Mouse (Mus musculus) midbrain, postnatal 0 days (tissue): Measurements from ENCODE around the gene Palld. TPM values are rescaled to one million over a fixed set of nuclear protein-coding genes. Genes with fewer than 3 reads are reported as not detected.

ENCODE experiments used
- ATAC-seq: fragments of 200-750 bp; cut with Nextera tagmentation; 2 replicates; pipeline ENCODE4 v1.8.0; 2017; ENCODE audit warnings: moderate number of reproducible peaks, mild to moderate bottlenecking, moderate TSS enrichment, moderate library complexity; ENCODE audit not compliant: low FRiP score
- DNase-seq: peaks from one replicate; pipeline ENCODE4 v3.0.0-alpha.2; 2015; ENCODE audit warnings: low spot score
- H3K27ac ChIP-seq: fragments of 300-500 bp; sonication (generic); 2 replicates; pipeline ENCODE4 v1.5.1; 2014; ENCODE audit warnings: low read depth, mild to moderate bottlenecking, low read length, mixed read lengths
- H3K27me3 ChIP-seq: fragments of 300-500 bp; sonication (generic); 2 replicates; pipeline ENCODE4 v1.6.1; 2014; ENCODE audit warnings: low read length, control low read depth, mixed read lengths; ENCODE audit not compliant: insufficient read depth
- H3K36me3 ChIP-seq: fragments of 300-500 bp; sonication (generic); 2 replicates; pipeline ENCODE4 v1.6.1; 2014; ENCODE audit warnings: low read length, control low read depth, mixed read lengths; ENCODE audit not compliant: insufficient read depth
- H3K4me1 ChIP-seq: fragments of 300-500 bp; sonication (generic); 2 replicates; pipeline ENCODE4 v1.6.1; 2014; ENCODE audit warnings: mild to moderate bottlenecking, control low read depth, antibody characterized with exemption, low read length, mixed read lengths; ENCODE audit not compliant: insufficient read depth
- H3K4me2 ChIP-seq: fragments of 300-500 bp; sonication (generic); 2 replicates; pipeline ENCODE4 v1.6.1; 2014; ENCODE audit warnings: low read depth, mild to moderate bottlenecking, low read length, mixed read lengths; ENCODE audit not compliant: poor library complexity, severe bottlenecking
- H3K4me3 ChIP-seq: fragments of 300-500 bp; sonication (generic); 2 replicates; pipeline ENCODE4 v1.5.1; 2014; ENCODE audit warnings: low read depth, mild to moderate bottlenecking, low read length, moderate library complexity
- H3K9ac ChIP-seq: fragments of 300-500 bp; sonication (generic); replicated peaks from 2 replicates; pipeline ENCODE4 v1.6.1; 2014; ENCODE audit warnings: mild to moderate bottlenecking, low read length, moderate library complexity, mixed read lengths; ENCODE audit not compliant: poor library complexity, severe bottlenecking
- H3K9me3 ChIP-seq: fragments of 300-500 bp; sonication (generic); 2 replicates; pipeline ENCODE4 v1.6.1; 2016; ENCODE audit warnings: low read length, control low read depth
- CTCF ChIP-seq: IDR thresholded peaks from 2 replicates; pipeline ENCODE4 v1.5.1; 2016; ENCODE audit warnings: antibody characterized with exemption, mild to moderate bottlenecking
- WGBS: fragments of 180-500 bp; shearing (Covaris S2); extraction: QIAGEN DNeasy Blood & Tissue Kit; methylation state at CpG from one replicate; pipeline ENCODE4 v1.1.7; 2014; 5-methylcytosine and 5-hydroxymethylcytosine counted together
- polyA plus RNA-seq: library from polyadenylated mRNA; unstranded; fragments of >200 nt; fragmentation: Nextera tagmentation; extraction: Ambion mirVana; gene quantifications from 2 replicates; pipeline ENCODE4 v1.2.1, GENCODE M21; 2015
- total RNA-seq: library from RNA; depleted of rRNA; stranded (reverse); fragments of >200 nt; gene quantifications from 2 replicates; pipeline ENCODE4 v1.2.3, GENCODE M21; 2014

Gene Palld
- total and polyA plus RNA-seq, 2 experiments from 2014 or later: 3.9 to 10.8 TPM

DNA sequence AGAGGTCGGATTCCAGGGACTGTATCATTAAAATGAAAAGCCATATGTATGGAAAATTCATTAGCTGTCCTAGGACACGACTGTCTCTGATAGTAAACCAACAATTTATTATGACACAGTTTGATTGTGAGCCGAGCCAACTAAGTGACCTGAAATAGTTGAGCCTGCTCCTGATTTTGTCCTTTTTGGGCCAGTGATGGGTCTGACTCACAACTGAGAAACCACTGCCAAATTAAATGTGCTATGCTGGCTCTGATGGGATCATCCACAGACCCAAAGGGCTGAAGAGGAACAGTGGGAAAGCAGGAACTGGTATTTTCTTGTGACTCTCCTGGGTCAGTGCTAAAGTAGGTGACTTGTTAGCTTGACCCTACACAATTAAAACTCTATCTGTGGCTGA lies 305.6 kb downstream of the Palld start:
- DNase-seq: no peak
- H3K36me3 ChIP-seq: no peaks in the 10 kb centered on the region

DNA sequence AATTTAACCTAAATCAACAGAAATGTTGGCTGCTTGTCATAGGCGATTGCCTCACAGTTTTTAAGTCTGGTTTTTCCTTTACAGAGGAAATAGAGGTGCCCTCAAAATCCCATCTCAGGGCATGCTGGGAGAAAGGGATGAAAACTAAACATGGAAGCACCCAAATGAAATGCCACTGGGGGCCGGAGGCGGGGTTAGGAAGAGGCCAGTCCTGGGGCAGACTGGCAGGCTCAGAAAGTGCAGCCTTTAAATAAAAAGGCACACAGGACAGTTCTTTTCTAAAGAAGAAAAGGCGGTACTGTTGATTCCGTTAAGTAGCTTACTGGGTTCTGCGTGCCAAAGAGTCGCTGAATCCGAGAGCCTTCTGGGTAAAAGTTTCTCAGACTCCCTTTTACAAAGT lies 311.0 kb downstream of the Palld start:
- H3K36me3 ChIP-seq: no peaks in the 10 kb centered on the region

More for the DNA sequence above, 305.6 kb downstream of the Palld start:
- WGBS: 79% methylated on average over 3 of the region's 3 CpGs
- Histone ChIP-seq H3K4me2 (no peak overlapping the region), H3K27me3 (no peaks in the 10 kb centered on the region), H3K9me3 (no peaks in the 10 kb centered on the region), H3K27ac (no peak overlapping the region), H3K4me3 (no peak overlapping the region), H3K9ac (no peak overlapping the region), H3K4me1 (no peaks in the 10 kb centered on the region)
- no peak for ATAC-seq
- TF ChIP-seq CTCF: no peak

DNA sequence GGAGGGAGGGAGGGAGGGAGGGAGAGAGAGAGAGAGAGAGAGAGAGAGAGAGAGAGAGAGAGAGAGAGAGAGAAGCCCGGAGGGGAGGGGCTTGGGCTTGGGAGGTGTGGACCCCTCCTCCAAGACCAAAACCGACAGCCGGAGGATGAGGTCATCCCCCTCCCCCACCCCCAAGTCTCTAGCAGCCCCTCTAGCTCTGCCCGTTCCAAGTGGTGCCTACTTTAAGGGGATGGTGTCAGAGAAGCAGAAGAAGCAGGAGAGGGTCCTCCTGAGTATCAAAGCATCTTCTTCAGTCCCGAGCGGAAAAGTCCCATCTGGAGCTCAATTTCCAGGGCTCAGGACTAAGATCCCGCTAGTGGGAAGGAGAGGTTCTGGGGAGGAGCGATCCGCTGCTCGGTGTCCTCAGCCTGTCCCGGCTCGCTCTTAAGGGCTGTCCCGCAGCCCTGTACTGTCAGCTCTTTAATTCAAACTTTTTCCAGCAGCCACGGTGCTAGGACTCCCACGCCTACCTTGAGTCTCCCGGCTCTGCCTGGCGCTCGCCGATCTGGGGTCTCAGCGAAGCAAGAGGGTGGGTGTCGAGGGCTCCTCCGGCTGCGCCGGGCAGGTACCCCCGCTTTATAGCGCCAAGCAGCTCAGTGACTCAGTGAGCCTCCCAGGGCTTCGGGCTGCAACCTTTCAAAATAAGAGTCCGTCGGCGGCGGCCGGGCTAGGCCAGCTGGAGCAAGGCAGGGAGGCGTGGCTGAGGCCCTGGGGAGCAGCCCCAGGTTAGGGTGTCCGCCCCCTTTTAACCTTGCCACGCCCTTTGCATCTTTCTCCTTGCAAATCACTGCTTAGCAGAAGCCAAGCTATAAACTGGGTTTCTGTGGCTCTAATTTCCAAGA lies 311.7 kb downstream of the Palld start:
- Histone ChIP-seq H3K9me3 (no peaks in the 10 kb centered on the region), H3K27ac (peak overlapping the region; percentile 51; the same call in 1 of the 2 replicates), H3K4me1 (no peaks in the 10 kb centered on the region), H3K9ac (peak overlapping the region; percentile 26), H3K27me3 (no peaks in the 10 kb centered on the region), H3K4me3 (peak overlapping the region; percentile 62), H3K36me3 (no peaks in the 10 kb centered on the region), H3K4me2 (peak overlapping the region; percentile 96)
- peak; percentile 71 for DNase-seq
- peak; percentile 80 for ATAC-seq
- WGBS: under 1% methylated on average over 35 of the region's 35 CpGs
- TF ChIP-seq CTCF: no peak

More for the DNA sequence above, 311.0 kb downstream of the Palld start:
- peak overlapping the region; percentile 62 for H3K4me3 ChIP-seq
- peak overlapping the region; percentile 96 for H3K4me2 ChIP-seq
- DNase-seq (peak; percentile 23), ATAC-seq (no peak; the same call in 1 of the 2 replicates)
- H3K27ac ChIP-seq: 0 out of 2 replicates have a peak overlapping the region, but pooled peaks have one; percentile 18
- no peak for TF ChIP-seq CTCF
- H3K4me1 ChIP-seq: no peaks in the 10 kb centered on the region
- peak overlapping the region; percentile 26 for H3K9ac ChIP-seq
- 4% methylated on average over 8 of the region's 8 CpGs for WGBS
- H3K9me3 ChIP-seq: no peaks in the 10 kb centered on the region
- H3K27me3 ChIP-seq: no peaks in the 10 kb centered on the region

- peak overlapping the region; percentile 62 for H3K4me3 ChIP-seq
- DNase-seq (no peak), ATAC-seq (no peak)
- no peaks in the 10 kb centered on the region for H3K4me1 ChIP-seq
- 7% methylated on average over 11 of the region's 11 CpGs for WGBS
- no peak overlapping the region for H3K27ac ChIP-seq
- no peak overlapping the region; the same call in 1 of the 2 replicates for H3K9ac ChIP-seq
- no peaks in the 10 kb centered on the region for H3K9me3 ChIP-seq
- no peaks in the 10 kb centered on the region for H3K27me3 ChIP-seq
- no peaks in the 10 kb centered on the region for H3K36me3 ChIP-seq
- peak overlapping the region; percentile 96 for H3K4me2 ChIP-seq
- no peak for TF ChIP-seq CTCF
These were observed 312.5 kb downstream of the Palld start for GRCm38 (mm10) chr8:61589972-61590391.

DNA sequence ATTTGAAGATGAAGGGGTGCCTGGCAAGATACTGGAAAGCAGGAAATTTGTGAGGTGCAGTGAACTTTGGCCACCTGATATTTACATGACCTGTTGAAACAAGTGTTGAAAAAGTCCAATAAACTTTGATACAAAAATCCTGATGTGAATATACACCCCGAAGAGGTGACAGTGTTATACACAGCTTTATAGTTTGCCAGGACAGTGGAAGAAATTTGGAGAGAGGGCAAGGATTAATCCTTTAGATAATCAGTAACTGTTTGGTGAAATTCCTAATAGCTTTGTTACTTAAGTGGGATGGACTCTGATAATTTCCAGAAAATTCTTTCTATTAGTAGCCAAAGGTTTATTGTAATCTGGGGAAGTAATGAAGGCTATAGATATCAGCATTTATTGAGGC lies 314.2 kb downstream of the Palld start:
- H3K4me2 ChIP-seq: no peak overlapping the region
- H3K9me3 ChIP-seq: no peaks in the 10 kb centered on the region
- H3K27ac ChIP-seq: no peak overlapping the region
- H3K4me1 ChIP-seq: no peaks in the 10 kb centered on the region
- H3K36me3 ChIP-seq: no peaks in the 10 kb centered on the region
- H3K9ac ChIP-seq: no peak overlapping the region
- 95% methylated on average over 1 of the region's 1 CpGs for WGBS
- H3K27me3 ChIP-seq: no peaks in the 10 kb centered on the region
- ATAC-seq (no peak), DNase-seq (no peak)
- no peak for TF ChIP-seq CTCF
- H3K4me3 ChIP-seq: no peak overlapping the region

- H3K9me3 ChIP-seq: no peaks in the 10 kb centered on the region
- no peak overlapping the region for H3K4me2 ChIP-seq
- H3K27ac ChIP-seq: no peak overlapping the region
- ATAC-seq (no peak), DNase-seq (no peak)
- no peak overlapping the region for H3K4me3 ChIP-seq
- no peaks in the 10 kb centered on the region for H3K4me1 ChIP-seq
- no peaks in the 10 kb centered on the region for H3K27me3 ChIP-seq
- no peak for TF ChIP-seq CTCF
- WGBS: 80% methylated on average over 3 of the region's 3 CpGs
- no peaks in the 10 kb centered on the region for H3K36me3 ChIP-seq
- no peak overlapping the region for H3K9ac ChIP-seq
These were observed 314.8 kb downstream of the Palld start for GRCm38 (mm10) chr8:61587731-61588130.
